Mouse (Mus musculus) cerebellum, adult 11 months (tissue): ENCODE measurements around the gene Tmem86a.
A peak's percentile ranks its signal among the peaks of the same experiment; 100 is the strongest.

Experiments
- DNase-seq: peaks from one replicate; pipeline ENCODE4 v3.0.0; 2022

The Tmem86a gene

DNA sequence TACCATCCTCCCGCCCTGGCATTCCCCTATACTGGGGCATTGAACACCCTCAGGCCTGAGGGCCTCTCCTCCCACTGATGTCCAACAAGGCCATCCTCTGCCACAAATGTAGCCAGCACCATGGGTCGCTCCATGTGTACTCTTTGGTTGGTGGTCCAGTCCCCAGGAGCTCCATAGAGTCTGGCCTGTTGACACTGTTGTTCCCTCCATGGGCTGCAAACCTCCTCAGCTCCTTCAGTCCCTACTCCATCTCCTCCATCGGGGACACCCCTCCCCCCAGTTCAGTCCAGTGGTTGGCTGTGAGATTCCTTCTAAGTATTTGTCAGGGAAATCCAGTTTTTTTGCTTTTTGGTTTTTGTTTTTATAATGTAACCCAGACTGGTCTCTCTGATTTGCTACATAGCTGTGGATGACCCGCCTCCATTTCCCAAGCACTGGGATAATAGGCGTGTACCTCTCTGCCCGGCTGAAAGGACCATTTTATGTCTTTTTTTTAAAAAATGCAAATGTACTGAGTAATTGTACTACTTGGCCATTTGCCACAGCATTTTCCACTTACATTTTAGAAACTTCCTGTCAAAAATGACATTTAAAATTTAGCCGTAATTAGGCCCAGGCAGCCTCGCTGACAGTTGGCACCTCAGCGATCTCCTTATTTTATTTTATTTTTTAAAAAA lies 19.7 kb upstream of the Tmem86a start:
- no peak for DNase-seq

DNA sequence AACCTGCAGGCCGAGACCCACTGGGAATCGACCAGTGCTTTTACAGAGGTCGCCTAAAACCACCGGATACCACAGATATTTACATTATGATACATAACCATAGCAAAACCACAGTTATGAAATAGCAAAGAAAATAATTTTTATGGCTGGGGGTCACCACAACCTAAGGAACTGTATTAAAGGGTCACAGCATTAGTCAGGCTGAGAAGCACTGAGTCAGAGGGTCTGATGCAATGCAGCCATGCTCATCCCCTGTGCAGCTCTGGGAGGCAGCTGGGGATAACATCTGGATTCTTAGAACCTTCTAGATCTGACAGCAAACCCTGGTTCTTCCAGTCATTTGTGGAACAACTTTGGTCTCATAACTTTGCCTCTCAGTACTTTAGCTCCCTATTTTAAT lies 19.0 kb upstream of the Tmem86a start:
- no peak for DNase-seq

DNA sequence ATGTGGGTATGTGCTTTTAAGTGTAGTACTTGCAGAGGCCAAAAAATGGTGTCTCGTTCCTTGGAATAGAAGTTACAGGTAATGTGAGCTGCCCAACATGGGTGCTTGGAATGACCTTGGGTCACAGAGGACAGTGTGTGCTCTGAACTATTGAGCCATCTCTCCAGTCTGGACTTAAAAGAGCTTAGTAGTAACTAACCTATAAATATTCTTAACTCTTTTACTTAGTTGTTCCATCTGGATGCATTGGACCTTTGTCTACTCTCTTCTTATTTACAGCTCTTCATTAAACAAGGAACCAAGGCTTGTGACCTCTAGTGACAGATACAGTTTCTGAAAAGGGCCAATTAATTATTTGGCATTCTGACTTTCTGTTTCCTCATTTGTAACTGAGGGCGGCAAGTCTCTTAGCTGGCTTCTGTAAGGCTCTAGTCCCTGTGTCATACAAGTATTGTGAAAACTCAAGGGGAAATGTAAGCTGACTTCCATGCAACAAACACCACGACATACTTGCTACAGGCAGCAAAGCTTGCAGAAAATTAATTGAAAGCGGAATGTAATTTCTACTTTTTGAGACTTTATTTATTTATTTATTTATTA lies 15.5 kb upstream of the Tmem86a start:
- no peak for DNase-seq

DNA sequence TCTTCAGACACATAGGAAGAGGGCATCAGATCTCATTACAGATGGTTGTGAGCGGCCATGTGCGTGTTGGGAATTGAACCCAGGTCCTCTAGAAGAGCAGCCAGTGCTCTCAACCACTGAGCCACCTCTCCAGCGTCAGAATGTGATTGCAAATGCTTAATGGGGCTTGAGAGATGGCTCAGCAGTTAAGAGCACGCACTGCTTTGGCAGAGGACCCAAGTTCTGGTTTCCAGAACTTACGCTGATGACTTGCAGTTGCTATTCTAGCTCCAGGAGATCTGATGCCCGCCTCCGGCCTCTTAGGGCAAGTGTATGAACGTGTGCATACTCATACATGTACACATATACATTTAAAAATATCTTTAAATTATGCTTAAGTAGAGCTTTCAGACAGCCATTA lies 15.0 kb upstream of the Tmem86a start:
- no peak for DNase-seq

DNA sequence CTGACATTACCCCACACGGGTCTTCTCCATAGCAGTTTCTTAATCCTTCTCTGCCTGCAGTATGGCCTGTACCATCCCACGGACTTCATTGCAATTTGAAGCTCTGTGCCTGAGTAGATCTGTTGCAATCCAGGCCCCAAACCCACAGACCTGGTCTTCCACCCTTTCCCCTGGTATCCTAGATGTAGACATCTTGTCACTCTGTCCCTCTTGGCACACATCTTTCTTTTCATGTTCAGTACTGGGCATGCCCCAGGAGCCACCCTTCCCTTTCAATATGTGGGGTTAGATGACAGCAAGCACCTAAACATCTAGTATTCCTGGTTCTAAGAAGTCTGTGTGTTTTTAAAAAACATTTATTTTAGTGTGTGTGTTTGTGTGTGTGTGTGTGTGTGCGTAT lies 8.7 kb upstream of the Tmem86a start:
- no peak for DNase-seq

DNA sequence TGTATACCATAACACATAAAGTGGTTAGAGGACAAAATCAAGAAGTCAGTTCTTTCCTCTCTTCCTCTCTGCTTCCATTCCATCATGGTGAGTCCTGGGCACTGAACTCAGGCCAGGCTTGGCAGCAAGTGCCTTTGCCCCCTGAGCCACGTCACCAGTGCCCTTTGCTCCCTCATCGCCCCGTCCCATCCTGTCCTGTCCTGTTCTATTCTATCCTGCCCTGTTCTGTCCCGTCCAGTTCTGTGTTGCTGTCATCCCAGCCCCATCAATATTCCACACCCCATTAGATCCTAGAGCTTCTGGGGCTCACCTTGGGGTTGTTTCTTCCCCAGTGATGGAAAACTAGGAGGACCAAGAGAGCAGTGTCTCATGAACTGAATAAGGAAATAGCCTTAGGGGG lies 8.3 kb upstream of the Tmem86a start:
- DNase-seq: no peak

DNA sequence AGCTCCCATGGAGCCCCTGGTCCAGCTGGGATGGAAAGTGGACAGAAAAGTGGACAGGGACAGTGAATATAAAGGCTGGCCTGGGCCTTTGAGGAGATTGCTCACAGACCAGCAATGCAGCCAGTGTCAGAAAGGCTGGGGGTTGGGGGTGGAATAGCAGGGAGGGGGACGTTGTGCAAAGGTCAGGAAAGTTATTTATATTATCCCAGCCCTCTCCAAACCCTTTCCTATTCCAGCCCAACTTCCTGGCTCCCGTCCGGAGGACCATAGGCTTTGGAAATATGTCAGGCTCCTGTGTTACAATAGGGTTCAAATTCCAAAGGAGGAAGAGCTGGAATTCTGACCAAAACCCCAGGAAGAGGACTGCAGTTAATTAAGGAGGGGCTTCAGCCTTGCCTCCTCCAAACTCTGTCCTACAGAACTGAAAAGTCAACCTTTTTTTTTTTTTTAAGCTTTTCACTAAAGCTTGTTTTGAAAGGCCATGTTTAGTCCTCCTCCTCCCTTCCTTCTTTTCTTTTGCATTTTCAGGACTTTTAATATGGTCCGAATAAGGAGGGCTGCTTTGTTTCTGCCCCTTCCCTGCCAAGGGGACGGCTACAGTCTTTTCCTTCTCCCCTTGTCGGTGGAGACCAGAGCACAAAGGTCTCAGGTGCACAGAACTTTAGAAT lies 7.4 kb upstream of the Tmem86a start:
- DNase-seq: no peak

DNA sequence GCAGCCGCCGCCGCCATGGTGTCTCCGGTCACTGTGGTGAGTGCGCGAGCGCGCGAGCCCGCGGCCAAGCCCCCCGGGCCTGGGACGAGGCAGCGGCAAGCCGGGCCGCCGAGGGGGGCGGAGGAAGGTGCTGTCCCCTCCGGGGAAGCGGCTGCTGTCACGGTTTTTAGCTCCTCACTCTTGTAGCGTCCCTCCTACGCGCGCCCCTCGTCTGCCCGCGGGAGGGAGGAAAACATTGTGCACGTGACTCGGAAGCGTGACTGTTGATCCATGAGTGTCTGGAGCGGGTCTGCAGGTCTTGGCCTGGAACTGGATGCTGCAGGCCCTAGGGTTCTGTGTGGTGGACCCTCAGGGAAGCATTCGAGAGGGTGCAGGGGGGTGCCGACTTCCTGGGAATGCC lies 365 bp downstream of the Tmem86a start:
- DNase-seq: no peak

DNA sequence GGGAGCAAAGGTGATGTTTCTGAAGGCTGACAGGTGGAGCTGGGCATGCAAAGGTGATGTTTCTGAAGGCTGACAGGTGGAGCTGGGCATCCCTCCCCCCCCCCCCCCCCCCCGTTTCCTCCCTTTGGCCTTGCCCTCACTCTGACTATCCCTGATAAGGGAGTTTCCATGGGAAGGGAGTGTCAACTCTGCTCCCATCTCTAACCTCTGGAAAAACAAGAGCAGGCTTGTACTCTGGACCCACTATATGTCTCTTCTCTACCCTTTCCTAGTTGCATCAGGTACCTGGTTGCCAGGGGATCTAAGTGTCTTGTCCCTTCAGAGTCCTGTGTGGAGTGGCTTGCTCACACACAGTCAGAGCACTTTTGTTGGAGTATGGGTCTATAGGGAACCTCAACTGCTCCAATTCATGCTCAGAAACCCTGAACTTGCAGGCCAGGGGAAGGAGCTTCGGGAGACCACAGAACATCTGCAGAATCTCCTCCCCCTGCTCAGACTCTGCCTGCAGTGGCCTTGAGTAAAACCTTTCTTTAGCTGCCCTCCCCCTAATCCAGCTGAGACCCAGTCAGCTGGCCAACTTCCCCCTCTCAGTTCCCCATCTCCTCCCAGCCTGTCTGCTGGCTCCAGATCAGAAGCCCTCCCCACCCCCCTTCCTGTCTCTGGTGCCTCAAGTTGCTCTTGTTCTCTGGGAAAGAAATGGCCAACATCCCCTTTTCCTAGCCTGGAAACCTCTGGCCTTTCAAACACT lies 1.2 kb downstream of the Tmem86a start:
- peak; percentile 24 for DNase-seq

DNA sequence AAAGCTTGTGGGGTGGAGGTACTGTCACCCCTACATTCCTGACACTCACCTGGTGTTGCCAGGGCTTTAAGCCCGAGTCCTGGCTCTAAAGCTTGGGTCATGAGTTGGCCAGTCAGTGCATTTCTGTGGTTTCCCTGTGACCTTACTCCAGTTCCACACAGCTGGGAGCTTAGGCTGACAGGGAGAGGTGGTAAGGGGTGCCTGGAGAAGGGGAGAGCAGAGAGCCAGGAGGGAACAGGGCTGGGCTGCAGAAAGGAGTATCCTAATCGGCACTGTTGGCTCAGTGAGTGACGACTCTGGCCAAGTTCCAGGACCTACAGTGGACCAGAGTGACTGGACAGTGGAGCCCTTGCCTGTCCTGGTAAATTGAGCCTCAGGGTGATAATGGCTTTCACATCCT lies 1.9 kb downstream of the Tmem86a start:
- DNase-seq: peak; percentile 27

DNA sequence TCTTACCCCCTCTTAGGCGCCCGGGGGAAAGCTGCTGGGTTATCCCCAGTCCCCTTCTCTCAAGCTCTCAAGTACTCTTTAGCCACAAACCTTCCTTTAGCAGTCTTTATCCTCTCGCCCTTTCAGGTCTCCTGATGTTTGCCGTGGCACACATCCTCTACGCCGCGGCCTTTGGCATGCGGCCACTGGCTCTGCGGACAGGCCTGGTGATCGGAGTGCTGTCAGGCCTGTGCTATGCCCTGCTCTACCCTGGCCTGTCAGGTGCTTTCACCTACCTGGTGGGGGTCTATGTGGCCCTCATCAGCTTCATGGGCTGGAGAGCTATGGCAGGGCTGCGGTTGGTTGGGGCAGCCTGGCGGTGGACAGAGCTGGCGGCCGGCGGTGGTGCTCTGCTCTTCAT lies 2.9 kb downstream of the Tmem86a start:
- DNase-seq: no peak

DNA sequence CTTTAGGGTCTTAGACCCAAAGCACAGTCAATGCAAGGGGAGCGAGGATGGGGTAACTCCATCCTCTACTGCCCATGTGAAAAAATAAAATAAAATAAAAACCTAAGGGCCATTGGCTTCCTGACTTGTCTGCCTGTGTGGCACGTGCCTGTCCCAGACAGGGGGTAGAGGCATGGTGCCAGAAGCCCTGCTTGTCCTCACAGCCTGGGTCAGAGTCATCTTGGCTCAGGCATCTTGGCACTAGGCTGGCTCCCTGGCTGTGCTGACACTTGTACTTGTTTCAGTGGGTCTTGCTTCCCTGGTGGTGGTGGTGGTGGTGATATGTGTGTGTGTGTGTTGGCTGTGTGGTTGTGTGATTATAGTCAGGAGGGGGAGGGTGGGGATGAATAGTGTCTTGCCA lies 4.3 kb downstream of the Tmem86a start:
- DNase-seq: peak; percentile 36

DNA sequence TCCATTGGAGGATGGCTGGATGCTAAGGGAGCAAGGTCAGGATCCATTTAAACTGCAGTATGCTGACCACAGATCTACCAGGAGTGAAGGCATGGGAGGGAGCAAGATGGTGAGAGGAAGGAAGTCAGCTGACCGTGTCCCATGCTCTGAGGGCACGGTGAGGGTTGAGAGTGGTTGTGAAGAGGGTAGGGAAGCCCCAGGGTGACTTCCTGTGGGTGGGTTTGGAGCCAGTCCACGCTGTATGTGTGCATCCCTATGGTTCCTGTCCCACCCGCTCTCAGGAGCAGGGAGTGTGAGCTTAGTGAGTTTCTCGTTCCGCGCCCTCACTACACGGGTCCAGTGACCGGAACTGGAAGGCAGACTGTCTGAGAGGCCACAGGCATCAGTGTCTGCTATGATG lies 5.3 kb downstream of the Tmem86a start:
- no peak for DNase-seq

DNA sequence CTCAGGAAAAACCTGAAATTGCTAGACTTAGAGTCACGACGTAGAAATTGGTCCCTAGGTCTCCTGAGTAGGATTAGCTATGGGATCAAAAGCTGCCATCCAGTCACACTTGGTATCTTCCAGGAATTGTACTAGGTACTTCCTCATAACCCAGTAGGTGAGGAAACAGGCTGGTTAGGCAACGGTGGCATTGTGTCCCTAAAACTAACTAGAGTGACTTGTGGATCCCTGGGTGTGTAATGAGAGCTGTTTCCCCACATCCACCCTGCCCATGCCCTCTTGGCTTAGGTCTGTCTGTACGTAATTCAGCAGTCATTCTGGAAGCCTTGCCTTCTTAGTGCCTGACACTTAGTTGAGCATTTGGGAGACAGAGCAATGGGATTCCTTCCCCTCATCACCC lies 5.9 kb downstream of the Tmem86a start:
- no peak for DNase-seq

DNA sequence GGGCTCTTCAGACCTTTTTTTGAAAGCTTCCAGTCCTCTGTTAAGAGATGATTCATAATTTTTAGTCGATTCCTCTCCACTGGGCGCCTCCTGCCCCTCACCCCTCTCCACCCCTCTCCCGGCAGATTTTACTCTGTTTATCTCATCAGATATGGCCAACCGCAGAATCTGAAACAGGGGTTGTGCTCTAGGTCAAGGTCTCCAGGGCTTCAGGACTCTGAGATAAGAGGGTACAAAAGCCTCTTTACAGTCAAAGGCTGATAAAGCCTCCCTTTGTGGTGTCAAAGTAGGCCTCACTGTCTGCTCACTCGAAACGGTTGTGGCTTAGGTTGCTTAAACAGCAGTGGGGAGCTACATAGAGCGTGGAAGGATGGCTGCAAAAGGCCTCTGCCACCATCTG lies 8.9 kb downstream of the Tmem86a start:
- no peak for DNase-seq

DNA sequence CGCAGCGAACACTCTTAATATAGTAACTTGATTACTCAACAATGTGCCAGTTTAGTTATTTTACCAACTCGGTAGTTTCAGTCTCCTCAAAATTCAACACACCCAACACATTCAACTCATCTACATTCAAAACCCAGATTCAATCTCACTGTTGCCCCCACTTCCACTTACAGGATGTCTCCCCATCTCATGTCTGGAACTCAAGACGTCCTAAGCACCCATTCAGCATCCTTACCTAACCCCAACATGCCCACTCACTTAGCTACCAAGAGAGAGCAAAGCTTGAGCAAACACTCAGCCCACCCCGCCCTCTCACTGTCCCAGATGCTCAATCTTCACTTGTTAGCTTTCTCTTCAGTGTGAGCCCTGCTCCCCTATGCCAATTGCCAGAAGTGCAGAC lies 11.2 kb downstream of the Tmem86a start:
- no peak for DNase-seq

DNA sequence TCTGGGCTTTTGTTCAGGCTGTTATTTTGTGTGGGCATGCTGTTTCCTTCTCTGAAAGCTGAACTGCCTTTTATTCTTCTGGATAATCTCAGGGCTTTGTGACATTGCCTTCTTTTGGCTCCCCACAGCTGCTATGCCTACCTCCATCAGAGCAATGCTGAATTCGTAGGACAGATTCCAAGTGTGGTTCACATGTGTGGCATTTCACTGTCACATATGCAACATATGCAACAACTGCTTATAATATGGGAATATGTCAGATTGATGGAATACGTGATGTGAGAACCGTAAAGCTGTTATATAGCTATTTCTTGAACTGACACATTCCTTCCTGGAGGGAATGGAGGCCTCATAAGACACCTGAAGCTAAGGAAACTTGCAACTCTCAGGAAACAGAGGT lies 16.5 kb downstream of the Tmem86a start:
- no peak for DNase-seq

DNA sequence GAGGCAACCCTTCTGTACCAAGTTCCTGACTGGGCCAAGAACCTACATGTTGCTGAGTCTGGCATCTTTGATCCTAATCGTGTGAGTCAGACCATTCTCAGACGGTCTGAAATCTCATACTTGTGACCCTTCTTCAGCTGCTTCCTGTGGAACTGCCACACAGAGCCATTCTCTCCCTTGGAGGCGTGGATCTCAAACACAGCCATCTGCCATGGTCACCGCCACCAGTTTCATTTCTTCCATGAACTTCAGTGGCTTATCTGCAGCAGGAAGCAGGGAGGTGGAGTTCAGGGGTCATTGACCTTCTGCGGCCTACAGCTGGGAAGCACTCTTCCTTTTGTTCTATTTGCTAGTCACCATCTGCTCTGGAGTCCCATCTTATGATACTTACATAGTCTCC lies 17.5 kb downstream of the Tmem86a start:
- DNase-seq: no peak

DNA sequence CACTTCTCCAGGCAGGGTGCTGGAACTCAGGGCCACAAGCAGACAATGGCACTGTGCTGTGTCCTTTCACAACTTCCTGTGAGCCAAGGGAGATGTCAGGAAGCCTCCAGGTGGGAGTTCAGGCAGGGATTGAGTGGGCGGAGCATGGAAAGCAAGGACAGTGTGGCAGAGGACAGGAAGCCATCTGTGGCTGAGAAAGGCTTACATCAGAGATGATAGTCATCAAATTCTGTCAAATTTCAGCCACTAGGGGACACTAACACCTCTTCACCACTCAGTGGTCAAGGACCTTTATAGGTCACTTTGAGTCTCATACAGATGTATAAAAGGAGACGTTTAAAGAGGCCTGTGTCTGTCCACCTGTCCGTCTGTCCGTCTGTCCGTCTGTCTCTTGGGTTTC lies 22.1 kb downstream of the Tmem86a start:
- DNase-seq: no peak

DNA sequence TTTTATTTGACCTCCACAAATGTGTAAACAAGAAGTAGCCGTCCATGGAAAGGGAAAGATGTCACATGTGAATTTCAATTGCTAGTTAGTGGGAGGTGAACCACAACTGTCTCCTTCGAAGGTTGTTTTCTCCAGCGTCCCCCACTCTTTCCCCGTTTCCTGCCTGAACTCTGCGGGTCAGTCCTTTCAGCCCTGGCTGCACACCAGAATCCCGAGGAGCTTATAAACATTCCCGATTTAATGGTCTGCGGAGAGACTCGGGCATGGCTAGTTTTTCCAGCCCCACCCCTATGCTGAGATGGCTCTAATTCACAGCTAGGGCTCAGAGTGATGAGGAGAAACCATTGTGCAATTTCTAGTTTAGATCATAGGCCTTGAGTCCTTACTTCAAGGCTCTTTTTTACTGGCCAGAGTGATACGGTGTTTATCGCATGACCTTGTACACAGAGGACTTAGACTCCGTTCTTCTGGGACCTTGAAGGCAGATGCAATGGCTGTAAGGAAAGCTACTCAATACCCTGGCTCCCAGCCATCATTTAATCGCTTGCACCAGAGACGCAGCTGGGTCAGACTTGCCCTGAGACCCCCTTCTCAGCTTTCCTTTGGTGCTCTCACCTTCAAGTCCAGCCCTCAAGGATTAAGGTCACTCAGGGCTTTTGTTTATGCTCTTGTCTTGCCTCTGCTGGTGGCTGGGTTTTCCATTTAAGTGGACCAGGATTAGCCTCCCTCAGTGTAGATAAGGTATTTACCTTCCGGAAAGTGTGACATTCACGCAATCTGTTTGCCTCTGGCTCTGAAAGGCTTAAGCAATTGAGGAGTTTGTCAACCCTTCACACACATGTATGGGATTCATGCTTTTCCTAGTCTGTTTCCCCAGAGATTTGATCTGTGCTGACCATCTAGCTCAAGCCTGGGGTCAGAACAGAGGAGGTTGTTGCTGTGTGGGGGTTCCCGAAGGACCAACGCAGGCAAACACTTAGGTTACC lies 23.4 kb downstream of the Tmem86a start:
- no peak for DNase-seq

DNA sequence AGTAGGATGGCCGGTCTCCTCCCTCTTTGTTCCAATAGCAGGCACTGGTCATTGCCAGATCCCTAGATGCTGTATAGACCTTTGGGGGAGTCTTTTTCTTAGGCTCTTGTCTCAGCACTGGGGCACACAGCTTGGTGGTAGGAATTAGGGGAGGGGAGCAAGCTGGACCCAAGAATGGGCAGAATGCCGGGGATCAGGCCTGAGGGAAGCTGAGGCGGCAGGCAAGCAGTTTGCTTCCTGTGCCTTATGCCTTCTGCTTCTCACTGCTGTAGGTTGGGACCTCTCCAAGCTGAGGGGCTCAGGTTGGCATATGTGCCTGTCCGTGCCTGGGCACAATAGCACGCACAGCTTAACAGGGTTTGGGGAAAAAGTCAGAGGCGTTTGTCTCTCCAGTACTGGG lies 25.8 kb downstream of the Tmem86a start:
- DNase-seq: no peak

DNA sequence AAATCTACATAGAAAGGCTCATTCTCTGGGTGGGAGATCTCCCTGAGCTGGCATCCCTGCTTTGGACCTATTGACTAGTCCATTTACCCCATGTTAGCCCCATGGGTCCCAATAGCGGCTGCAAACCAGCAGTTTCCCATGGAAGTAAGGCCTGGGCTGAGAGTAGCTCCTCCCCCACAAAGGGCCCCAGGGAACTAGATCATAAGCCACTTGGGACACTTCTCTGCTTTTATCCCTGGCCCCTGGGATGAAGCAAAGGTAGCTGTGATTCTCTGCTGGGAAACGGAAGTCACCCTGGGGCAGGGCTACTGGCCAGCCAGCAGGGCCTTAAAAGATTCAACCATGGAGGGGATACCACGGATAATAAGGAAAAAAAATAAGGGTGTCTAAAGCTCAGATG lies 26.3 kb downstream of the Tmem86a start:
- no peak for DNase-seq

DNA sequence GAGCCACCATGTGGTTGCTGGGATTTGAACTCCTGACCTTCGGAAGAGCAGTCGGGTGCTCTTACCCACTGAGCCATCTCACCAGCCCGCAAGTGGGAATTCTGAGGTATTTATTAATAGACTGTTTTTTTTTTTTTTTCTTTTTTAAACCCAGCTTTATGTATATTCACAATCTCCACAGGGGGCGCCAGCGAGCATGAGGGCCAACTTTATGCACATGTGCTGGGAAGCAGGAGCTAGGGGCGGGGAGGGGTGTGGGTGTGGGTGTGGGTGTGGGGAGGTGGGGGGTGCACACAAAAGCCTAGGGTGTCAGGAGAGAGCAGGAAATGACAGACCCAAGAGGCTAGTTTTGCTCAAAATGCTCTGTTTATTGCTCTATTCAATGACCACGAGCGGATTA lies 27.1 kb downstream of the Tmem86a start:
- DNase-seq: no peak
